Mouse (Mus musculus): ENCODE results near the gene Olfr976.
"Not testable (repeated sequence)": the region's sequence is repeated elsewhere in the genome, so short reads cannot be mapped to it uniquely, and the experiment has no call there.

Gene Olfr976

GRCm38 (mm10) chr9:39961033-39961432 lies at the start of gene Olfr976:
Olfr976 (minus strand) TSS chr9:39961133.
- not testable (repeated sequence) for DNase-seq (ENCODE audit: low spot score)

GRCm38 (mm10) chr9:40009482-40009881 lies 48.5 kb upstream of the Olfr976 start, which contains the start of gene Olfr980:
Olfr980 (minus strand) TSS chr9:40009582.
- no peak for DNase-seq (ENCODE audit: low spot score)

- DNase-seq (ENCODE audit: low spot score), result no peak
Measured at GRCm38 (mm10) chr9:40003365-40003764, 42.4 kb upstream of the Olfr976 start, which contains the start of gene Olfr979. Olfr979 (minus strand) TSS chr9:40003465.

- no peak for DNase-seq (ENCODE audit: low spot score)
Measured at GRCm38 (mm10) chr9:39991813-39992212, 30.9 kb upstream of the Olfr976 start, which contains the start of gene Olfr978. Olfr978 (plus strand) TSS chr9:39992113.

- not testable (repeated sequence) for DNase-seq (ENCODE audit: low spot score)
Measured at GRCm38 (mm10) chr9:39976581-39977145, 15.7 kb upstream of the Olfr976 start.

GRCm38 (mm10) chr9:39951946-39952345 lies 9.0 kb downstream of the Olfr976 start, which contains the start of gene Olfr975:
Olfr975 (minus strand) TSS chr9:39952046.
- DNase-seq (ENCODE audit: low spot score), result no peak

- no peak for DNase-seq (ENCODE audit: low spot score)
Measured at GRCm38 (mm10) chr9:39937201-39937600, 23.7 kb downstream of the Olfr976 start, which contains the start of gene Olfr974. Olfr974 (plus strand) TSS chr9:39937501.

- not testable (repeated sequence) for DNase-seq (ENCODE audit: low spot score)
Measured at GRCm38 (mm10) chr9:39928837-39929236, 32.1 kb downstream of the Olfr976 start.

GRCm38 (mm10) chr9:39927975-39928836 lies 32.7 kb downstream of the Olfr976 start:
- not testable (repeated sequence) for DNase-seq (ENCODE audit: low spot score)

- DNase-seq (ENCODE audit: low spot score), result no peak
Measured at GRCm38 (mm10) chr9:39909939-39910338, 51.0 kb downstream of the Olfr976 start.

- DNase-seq (ENCODE audit: low spot score), result no peak
Measured at GRCm38 (mm10) chr9:39907036-39907435, 53.9 kb downstream of the Olfr976 start, which contains the start of gene Olfr229. Olfr229 (plus strand) TSS chr9:39907336.

GRCm38 (mm10) chr9:39905106-39905505 lies 55.8 kb downstream of the Olfr976 start:
- no peak for DNase-seq (ENCODE audit: low spot score)
